In genomic region chr16:95932860-95933259, GRCm38 (mm10) we compare ENCODE assay signal across 17 mouse cellular contexts.
"Had no signal": no experiment of that assay in that cellular context is flagged by ENCODE, and none has a peak within 500 bp of the region (broad histone marks: within the 10 kb centered on the region; RNA-seq: fewer than 3 reads in every experiment).

No protein-coding gene starts in this region.

- H3K4me2 ChIP-seq: limb, embryonic 15.5 days; liver, embryonic 12.5 days; midbrain, embryonic 13.5 days; midbrain, embryonic 15.5 days; neural tube, embryonic 13.5 days; neural tube, embryonic 15.5 days had no signal

- H3K9ac ChIP-seq: limb, embryonic 15.5 days; liver, embryonic 12.5 days; liver, embryonic 14.5 days; midbrain, embryonic 13.5 days; midbrain, embryonic 15.5 days; neural tube, embryonic 13.5 days; neural tube, embryonic 15.5 days had no signal

- H3K4me3 ChIP-seq: limb, embryonic 15.5 days; liver, embryonic 12.5 days; midbrain, embryonic 10.5 days; midbrain, embryonic 13.5 days; midbrain, embryonic 15.5 days; myocyte; neural tube, embryonic 13.5 days; neural tube, embryonic 15.5 days had no signal

- DNase-seq: retina, postnatal 1 day; right cerebral cortex, adult 18-20 months; right cerebral cortex, postnatal 25 days; right cerebral cortex, postnatal 4 days; spleen, adult 18-20 months; thymus, adult 18-20 months; thymus, postnatal 14 days; thymus, postnatal 36 days had no signal

- H3K9me3 ChIP-seq: limb, embryonic 15.5 days; neural tube, embryonic 15.5 days had no signal

- ATAC-seq: liver, embryonic 12.5 days; midbrain, embryonic 13.5 days; midbrain, embryonic 15.5 days had no signal

- H3K36me3 ChIP-seq: limb, embryonic 15.5 days; liver, embryonic 12.5 days; midbrain, embryonic 10.5 days; midbrain, embryonic 13.5 days; midbrain, embryonic 15.5 days; neural tube, embryonic 13.5 days; neural tube, embryonic 15.5 days had no signal

- H3K27me3 ChIP-seq: limb, embryonic 15.5 days; liver, embryonic 12.5 days; midbrain, embryonic 13.5 days; midbrain, embryonic 15.5 days; neural tube, embryonic 13.5 days; neural tube, embryonic 15.5 days had no signal

- H3K27ac ChIP-seq: limb, embryonic 15.5 days; liver, embryonic 12.5 days; liver, embryonic 14.5 days; midbrain, embryonic 10.5 days; midbrain, embryonic 13.5 days; midbrain, embryonic 15.5 days; neural tube, embryonic 13.5 days; neural tube, embryonic 15.5 days had no signal
